Mouse (Mus musculus): ENCODE data around the gene P2ry14.
A peak's percentile ranks its signal among the peaks of the same experiment; 100 is the strongest.

P2ry14 gene

DNA sequence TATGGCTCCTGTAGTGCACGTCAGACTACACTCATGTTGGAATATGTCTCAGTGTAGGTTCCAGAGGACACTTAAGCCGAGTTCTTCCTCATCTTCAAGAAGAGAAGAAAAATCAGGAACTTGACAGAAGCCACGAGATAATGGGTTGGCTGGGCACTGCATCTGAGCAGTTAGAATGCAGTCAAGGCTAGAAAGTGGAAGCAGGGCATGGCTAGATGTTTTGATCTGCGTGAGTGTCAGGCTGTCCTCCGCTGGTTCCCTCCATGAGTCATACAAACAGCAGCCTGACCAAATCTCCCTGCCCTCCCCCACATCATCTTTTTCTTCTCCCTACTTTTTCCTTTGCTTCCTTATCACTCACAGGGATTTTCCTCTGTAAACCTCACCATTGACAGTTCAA is at the start of gene P2ry14:
TSS of gene P2ry14 (minus strand) at position 195 of the 400 bp plus-strand sequence.
- no peak for DNase-seq

DNA sequence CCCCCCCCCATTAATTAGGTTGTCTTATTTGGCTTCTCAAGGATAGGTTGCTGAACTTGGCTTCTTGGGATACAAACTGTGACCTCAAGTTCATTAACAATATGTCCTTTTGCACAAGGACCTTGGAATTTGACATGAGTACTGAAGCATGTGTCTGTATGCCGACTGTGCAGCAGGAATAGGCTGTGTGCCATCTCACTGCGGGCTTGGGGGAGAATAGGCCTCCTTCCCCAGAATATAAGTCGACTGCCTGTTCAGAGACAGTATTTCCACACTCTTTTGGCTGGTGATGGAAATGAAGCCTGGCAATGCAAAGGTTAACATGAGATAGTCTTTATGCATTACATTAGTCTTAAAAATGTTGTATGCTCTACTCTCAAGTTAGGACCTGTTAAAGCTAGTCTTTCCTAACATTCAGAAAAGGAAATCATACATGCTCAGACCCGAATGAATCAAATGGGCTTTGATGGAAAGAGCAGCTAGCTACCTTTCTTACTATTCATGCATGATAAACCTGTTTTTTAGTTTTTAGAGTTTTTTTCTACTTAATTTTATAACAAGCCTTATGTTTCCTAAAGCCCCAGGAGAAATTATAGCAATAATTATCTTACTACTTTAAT is 44.0 kb upstream of the P2ry14 start:
- DNase-seq: no peak

DNA sequence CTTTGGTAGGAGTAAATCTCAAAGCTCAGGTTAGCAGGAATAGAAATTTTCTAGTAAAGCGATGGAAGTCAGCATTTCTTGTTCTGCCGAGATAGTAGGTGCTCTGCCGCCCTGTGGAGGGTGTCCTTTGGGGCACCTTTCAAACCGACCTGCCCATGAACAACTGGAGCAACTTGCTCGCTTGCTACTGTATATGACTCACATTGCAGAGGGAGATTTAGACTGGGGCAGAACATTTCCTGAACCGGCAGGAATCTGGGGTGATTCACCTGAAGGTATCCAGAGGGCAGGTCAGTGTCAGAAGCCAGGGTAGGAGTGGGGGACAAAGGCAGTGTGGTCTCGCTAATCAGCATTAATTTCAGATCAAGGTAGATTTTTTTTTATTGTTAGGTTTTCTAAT is 41.5 kb upstream of the P2ry14 start, which contains the start of gene Gpr87:
TSS of gene Gpr87 (minus strand) at position 167 of the 400 bp plus-strand sequence.
- no peak for DNase-seq

DNA sequence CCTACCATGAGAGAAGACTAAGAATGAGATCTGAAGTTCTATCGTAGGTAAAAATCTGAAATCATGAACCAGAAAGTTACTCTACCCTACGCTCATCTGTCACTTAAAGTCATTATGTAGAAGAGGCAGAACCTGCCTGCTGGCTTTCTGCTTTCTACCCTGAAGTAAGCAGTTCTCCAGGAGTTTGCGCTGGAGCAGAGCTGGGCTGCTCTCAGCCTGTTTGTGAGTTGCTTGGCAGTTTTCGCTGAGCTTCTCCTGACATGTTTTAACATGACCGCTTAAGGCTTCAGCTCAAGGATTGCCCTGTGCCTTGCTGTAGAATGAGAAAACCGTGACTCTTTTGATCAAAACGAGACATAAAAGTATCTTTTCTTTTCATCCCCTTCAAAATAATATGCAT is 40.7 kb upstream of the P2ry14 start:
- DNase-seq: no peak

DNA sequence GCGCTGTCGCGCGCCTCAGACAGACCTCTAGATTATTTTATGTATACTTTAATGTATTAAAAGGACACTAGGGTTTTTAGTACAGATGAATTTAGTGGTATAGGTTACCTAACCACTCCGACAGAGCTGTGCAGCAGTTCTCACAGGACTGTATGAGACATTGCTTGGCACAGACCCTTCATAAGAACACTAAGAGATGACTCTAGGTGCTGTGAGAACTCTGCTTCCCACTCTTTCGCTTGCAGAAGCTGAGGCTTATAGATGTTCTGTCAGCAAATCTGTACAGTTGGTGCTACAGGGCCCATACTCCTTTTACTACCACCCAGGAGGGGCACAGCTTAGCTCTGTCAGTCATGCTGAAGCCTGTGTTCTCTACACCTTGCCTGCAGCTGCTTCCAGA is 38.3 kb upstream of the P2ry14 start:
- no peak for DNase-seq

DNA sequence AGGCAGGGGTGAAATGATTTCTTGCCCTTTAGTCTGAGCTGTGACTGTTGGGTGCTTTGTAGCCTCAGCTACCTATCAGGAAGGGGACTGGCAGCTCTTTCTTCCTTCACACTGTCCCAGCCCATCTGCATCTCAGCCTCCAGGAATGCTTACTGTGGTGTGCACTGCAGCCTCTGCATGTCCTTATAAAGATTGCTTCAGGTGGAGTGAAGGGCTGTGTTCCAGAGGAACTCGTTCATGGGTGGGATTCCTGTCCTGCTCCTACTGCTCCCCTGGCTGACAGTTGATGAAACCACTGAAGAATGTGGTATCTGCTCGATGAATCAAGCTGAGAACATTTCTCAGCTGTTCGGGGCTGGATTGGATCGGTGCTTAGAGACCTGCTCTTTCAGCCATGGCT is 33.9 kb upstream of the P2ry14 start:
- DNase-seq: no peak

DNA sequence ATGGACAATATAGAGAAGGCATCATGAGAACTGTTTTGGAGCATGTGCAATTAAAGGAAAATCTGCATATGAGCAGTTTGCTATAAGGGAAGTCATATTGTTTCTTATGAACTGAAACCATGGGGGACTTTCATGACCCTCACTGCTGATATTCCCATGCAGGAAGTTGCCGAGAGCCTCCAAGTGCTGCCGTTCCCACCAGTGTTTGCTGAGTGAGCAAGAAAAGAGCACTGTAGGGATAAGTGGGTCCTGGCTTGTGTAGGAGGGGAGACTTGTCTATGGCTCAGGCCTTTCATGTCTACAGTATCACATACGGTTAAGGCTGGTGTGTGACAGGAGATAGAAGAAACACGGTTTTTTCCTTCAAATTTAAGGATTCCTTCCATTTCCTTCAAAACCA is 32.2 kb upstream of the P2ry14 start:
- no peak for DNase-seq

DNA sequence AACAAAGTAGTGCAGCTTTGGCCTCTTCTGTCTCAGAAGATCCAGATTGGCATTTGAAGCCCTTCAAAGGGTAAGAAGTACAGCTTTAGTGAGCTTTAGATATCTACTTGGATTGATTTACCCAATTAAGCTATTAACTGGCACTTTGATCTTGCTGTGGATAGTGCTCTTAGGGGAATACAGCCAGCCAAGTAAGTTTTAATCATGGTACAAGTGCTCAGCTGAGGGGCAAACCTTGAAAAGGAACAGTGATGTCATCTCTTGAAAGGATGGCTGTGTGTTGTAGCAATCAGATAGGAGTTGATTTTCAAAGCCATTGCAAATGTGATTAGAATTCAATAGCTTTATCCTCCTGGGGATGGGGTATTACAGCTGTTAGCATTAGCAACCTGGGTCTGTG is 28.7 kb upstream of the P2ry14 start:
- no peak for DNase-seq

DNA sequence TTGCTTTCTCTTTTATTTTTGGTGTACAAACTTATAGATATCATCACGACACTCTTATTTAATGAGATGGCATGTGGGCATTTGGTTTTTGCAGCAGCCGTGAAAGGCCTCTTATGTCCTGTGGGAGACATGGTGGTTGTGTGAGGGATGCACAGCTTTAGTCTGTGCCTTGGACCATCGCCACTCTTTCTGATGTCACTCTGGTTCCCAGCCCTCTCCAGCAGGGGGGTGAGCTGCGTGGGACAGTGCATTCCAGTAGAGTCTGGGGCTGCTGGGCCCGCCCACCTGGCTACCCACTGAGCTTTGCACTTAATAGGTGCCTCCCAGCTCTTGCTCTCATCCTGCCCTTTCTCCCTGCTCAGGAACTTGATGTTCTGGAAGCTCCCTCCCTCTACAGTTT is 27.7 kb upstream of the P2ry14 start:
- no peak for DNase-seq

DNA sequence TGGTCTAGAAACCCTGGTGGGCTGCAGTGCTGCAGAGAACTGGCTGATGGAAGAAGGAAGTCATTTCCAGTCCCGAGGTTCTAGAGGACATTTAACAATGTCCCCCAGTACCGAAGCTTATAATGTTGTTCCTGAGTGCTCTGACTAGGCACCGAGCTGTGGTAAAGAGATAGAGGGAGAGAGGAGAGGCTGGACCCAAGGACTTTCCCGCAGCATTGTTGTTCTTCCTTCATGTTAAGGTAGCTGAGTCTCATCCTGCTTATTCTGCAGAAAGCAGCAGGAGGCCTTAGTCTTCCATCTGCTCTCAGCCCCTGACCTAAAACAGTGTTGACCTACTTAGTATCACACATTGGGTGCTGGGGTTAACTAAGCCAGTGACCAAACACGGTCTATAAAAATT is 23.5 kb upstream of the P2ry14 start:
- peak; percentile 74 for DNase-seq

DNA sequence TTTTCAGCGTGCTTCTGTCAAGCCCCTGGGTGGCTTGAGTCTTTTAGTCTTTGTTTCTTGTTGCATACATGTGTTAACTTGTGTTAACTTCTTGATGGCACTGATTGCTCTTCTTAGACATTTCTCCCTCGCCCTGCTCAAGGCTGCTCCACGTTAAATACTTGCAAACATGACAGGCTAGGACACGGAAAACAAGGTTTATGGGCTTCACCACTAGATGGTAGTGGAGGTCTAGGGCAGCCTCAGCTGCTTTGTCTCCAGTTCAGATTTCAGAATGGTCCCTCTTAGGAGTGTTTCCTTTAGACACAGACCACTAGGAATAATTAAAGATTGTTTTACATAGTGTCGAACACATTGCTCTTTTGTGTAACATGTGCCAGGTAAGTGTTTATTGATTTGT is 21.8 kb upstream of the P2ry14 start:
- DNase-seq: peak; percentile 74

DNA sequence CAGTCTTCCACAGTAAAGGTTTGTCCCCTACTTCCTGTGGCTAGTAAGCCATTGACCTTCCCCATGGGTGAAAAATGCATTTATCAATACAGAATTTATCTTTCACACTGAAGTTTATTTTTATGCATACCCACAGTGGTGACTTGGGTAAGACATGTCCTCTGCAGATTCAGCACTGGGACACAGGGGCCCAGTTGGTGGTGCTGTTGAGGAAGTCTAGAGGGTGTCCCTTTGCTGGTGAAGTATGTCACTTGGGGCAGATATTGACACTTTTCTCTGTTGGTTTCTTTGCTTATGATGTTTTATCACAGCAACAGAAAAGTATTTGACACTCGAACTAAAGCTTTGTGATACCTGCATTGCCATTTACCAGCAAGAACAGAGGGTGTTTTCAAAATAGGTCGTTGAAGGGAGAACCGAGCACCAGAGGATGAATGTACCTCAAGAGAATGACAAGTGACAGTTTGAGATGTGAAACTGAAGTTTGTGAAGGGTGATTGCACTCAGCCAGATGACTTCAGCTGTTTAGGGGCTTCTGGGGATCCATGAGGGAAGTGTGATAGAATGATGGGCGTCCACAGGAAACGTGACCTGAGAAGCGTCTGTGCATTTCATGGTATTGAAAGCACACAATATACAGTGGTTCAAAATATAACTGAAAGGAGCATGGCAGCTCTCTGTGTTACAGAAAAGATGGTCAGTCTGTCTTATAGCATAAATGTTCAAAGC is 21.2 kb upstream of the P2ry14 start:
- no peak for DNase-seq

DNA sequence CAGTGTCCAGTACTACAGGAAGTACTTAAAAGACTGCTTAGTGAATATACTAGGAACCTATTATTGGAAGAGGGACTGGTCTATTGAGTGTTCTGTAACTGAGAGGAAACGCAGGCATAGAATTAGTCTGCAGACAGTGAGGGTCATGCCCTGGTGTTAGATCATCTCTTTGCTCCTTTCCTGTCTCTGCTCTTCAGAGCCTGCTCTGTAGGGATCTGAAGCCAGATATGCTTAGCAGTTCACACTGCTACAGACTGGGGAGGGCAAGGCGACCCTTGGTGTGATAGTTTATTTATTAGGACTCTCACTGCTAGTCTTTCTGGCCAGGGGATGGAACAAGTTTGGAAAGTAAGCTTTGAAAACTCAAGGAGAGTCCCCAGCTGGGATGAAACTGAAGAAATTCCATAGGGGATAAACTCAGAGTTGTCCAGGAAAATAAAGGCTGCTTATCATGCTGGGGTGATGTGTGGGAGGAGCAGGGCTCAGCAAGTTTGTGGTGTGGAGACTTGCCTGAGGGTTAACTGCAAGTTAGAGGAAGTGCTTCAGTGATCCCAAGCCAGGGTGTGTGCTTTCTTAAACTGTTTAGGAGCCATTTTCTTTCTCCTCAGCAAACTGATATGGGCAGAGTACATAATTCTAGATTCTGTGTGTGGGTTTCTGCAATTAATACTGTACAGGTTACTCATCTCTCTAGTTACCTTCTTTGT is 16.7 kb upstream of the P2ry14 start:
- DNase-seq: no peak

DNA sequence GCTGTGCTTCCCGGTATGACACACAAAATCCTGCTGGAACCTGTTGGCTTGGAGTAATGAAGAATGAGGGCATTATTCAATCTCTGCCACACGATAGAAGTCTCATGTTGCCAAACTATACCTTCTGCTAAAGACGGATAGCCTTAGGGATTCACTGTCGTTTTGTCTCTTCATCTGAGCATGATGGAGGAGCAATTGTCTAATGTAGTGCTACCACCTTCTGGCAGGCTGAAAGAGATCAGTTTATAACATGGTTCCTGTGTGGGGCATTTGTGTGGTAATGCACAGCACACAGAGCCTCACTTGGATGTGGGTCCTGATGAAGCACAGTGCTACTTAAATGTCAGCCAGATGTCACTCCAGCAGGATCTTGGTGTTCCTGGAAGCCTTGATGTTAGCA is 15.8 kb upstream of the P2ry14 start:
- no peak for DNase-seq

DNA sequence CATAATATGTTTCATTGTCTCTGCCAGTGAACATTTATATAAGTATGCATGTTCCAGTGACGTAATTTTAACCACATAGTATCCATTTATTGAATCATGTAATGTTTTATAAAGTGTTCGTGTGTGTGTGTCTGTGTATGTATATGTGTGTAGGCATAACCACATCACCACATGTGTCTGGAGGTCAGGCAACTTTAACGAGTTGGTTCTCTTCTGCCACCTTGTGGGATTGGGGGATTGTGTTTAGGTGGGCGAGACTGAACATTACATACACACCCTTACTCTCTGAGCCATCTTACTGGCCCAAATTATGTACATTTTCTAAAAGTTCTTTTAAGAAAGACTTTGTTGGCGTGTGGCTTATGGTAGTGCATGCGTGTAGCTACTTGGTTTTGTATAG is 15.1 kb upstream of the P2ry14 start:
- DNase-seq: no peak

DNA sequence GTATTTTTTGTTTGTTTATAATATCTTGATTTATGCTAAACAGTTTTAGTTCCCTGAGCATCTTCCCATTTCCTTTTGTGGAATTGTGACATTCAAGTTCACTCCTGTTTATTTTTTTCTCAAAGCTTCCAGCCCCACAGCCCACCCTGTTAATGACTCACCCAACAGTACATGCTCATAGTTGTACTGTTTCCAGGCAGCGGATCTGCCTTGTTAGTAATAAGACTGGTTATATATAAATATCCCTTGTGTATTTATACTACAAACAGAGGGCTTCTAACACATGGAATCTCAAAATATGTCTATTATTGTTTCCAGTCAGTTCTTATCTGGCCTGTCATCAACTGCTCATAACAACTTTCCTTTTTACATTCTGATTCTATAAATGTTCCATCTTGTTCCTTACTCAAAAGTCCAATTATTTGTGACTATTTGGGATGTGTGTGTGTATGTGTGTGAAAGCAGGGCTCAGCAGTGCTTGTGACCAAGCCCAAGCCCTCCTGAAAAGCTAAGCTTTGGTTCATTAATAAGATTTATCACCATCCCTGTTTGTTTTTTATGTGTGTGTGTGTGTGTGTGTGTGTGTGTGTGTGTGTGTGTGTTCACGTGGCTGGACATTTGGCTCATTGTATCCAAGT is 14.1 kb upstream of the P2ry14 start:
- no peak for DNase-seq

DNA sequence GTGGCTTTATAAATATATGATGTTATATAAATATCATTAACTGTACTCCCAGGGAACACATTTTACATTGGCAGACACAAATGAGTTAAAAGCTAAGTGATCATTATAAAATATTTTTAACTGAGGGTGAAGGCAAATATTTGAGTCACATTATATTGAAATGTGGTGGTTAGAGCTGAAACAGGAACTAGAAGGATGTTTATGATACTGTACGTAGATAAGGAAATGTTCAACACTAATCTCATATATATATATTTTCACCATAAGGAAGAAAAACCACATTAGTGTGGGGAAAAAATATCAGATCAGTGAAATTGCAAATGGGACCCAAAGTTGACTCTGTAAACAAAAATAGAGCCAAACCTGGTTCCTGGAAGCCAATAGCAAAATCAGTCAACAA is 7.0 kb upstream of the P2ry14 start:
- DNase-seq: no peak

DNA sequence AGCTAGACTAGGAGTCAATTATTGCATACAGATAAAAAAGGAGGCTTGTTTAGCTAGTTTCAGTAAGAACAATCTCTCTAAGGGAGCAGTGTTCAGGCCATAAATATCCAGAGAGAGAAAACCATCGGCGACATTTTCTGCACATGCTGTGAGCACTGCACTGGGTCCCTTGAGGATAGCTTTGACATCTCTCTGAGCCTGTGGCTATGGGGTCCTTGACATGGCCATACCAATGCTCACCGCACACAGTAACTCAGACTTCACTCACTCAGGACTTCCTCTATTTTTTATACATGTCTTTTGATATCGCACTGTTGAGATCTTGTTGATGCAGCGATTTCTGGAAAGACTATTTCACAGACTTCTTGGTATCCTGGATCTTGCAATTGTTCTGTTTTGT is 3.6 kb upstream of the P2ry14 start:
- DNase-seq: no peak

DNA sequence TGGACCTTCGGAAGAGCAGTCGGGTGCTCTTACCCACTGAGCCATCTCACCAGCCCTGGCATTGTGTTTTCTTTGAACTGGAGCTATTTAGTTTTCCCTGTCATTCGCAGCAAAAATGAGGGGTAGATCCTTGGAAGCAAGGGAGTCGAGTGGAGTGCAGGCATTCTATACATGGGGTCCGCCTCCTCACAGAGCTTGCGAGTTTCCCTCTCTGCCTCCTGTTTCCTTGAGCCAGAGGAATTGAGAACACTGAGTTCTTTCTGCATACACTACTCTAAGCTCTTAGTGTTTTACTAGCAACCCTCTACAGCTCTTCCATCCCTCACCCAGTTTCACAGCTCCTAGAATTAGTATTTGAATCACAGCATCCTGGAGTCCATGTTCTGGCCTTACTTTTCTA is 2.0 kb upstream of the P2ry14 start:
- no peak for DNase-seq

DNA sequence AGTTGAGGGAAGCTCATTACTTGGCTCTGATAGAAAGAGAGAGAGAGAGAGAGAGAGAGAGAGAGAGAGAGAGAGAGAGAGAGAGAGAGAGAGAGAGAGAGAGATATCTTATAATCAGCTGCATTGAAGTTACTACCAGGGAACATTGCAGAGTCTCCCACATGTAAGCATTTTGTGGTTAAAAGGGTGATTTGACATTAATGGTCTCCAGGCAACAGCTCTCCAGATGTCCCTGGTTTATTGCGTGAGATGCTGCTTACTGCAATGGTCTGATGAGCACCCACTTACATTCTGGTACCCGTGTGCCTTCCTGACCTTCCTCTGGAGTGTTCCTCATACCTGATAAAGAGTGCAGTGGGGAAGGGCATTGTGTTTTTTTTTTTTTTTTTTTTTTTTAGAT is 1.5 kb upstream of the P2ry14 start:
- no peak for DNase-seq

DNA sequence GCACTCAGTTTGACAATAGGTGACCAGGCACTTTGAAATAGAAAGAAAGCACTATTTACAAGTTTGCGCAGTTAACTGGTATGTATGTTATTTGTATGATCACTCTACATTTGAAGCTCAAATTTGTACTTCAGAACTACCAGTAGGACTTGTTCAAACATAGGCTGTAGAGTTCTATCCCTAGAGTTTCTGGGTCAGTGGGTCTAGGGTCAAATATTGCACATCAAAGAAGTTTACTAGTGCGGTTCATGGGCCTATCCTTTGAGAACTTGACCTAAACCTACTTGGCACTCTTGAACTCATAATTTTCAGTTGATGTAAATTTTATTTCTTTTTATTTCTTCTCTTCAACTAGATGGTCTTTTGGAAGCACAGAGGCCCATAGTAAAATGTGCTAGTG is 2.8 kb downstream of the P2ry14 start:
- DNase-seq: no peak

DNA sequence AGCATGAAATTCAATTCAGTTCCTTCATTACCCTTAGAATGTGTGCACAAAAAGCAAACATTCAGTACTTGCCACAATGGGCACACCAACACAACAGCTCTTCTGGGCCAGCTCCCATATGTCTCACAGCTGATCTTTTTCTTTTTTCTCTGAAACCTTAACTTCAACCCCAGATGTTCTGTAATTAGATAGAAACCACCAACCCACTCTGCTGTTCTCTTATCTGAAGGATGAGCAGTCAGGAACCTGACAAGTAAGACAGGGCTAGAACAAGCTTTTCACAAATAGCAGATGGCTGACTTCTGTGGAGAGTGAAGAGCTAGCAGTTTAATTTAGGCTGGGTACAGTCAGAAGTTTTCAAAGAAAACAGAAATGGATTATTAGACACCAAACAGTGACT is 3.8 kb downstream of the P2ry14 start:
- no peak for DNase-seq

DNA sequence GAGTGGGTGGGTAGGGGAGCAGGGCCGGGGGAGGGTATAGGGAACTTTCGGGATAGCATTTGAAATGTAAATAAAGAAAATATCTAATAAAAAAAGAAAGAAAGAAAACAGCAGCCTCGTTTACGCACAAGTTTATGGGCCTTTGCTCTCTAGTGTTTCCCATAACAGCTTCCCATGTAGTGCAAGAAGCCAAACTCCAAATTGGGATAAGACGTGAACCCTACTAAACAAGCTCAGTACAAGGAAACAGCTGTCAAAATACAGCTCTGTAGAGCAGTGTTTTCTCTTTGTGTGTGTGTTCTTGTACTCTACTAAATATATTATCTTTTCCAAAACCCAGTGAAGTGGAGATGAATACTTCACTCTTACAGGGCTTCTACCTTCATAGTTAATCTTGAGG is 8.2 kb downstream of the P2ry14 start:
- no peak for DNase-seq
